Mouse (Mus musculus) kidney, adult 2 months (tissue): ENCODE data around the gene 1700088E04Rik.

Source experiments
- CTCF ChIP-seq: fragments of 200-500 bp; conservative IDR thresholded peaks from 2 replicates; pipeline ENCODE4 v1.5.1; 2011; ENCODE audit warnings: low read depth, mild to moderate bottlenecking, control low read depth, low read length, moderate library complexity, mixed read lengths; ENCODE audit not compliant: insufficient read depth, insufficient read length
- POLR2A ChIP-seq: fragments of 200-500 bp; IDR thresholded peaks from one replicate; pipeline ENCODE4 v1.6.1; 2011; ENCODE audit warnings: low read depth, low read length, control low read depth

- TF ChIP-seq CTCF (no peak), POLR2A (no peak)
Observed at GRCm38 (mm10) chr15:79152709-79153108, 11.7 kb upstream of the 1700088E04Rik start.
